Mouse (Mus musculus): ENCODE data around the gene Slc30a7. TPM values are rescaled to one million over a fixed set of nuclear protein-coding genes. Genes with fewer than 3 reads are reported as not detected.

Slc30a7 gene
- 80.7 TPM for polyA plus RNA-seq (2017; shearing (Covaris generic))

DNA sequence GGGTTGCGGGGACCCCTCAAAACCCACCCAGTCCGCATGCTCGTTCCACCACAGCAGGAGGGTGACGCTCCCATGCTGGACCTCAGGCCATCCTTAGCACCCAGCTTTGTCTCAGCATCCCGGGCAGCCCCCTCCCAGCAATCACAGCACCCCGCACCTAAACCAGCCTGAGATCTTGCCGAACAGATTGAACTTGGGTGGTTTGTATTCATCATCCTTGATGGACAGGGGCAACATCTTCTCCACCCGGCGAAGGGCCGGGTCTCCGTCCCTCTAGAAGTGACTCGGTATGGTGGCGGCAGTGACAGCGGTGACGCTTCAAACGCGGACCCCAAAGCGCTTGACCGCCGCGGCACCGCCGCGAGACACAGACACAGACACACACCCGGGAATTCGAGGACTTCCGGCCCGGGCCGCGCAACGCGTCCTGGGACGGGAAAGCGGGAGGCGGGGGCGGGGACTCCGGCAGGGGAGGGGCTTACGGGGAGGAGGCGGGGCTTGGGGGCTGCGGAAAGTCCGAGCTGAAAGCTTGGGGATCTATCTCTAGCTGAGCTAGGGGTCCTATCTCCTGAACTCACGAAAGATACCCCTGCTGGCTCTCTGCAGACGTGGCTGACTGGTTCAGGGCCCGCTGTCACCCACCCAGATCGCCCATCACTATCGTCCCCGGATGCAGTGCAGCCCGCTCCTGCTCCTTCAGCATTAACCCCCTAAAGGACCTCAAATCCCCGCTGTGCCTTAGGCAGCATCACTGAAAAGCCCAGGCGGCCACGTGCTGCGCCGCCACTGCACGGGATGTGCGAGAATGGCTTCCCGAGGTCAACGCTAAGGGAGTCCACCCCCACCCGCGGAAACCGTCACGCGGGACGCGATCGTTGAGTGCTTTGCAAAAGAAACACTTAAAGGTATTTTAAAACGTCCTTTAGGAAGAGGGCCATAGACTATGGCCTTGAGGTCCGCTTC is at the start of gene Slc30a7, which contains the start of gene Extl2:
Gene Slc30a7 (minus strand): TSS at position 429 of the 963 bp plus-strand sequence.
Gene Extl2 (plus strand): TSS at position 485 of the 963 bp plus-strand sequence.

Other genes with a start within 250 kb of the Slc30a7 start
- gene Dph5, start 119.6 kb downstream of the Slc30a7 start, polyA plus RNA-seq (2017; shearing (Covaris generic)) = 145 TPM
- 6.0 TPM for gene Extl2, start 56 bp upstream of the Slc30a7 start, polyA plus RNA-seq (2017; shearing (Covaris generic))
- gene Vcam1, start 122.3 kb upstream of the Slc30a7 start, polyA plus RNA-seq (2017; shearing (Covaris generic)) = 0.15 TPM
- gene Gpr88, start 246.1 kb upstream of the Slc30a7 start, polyA plus RNA-seq (2017; shearing (Covaris generic)) = not detected

Data from naive thymus-derived CD4-positive, alpha-beta T cell, adult 5 months (primary cell).